Mouse (Mus musculus): ENCODE results near the gene Slmap.

GRCm38 (mm10) chr14:26528296-26528695 is 6.4 kb downstream of the Slmap start:
- TF ChIP-seq POLR2A (IDR thresholded peaks at IDR 0.05; ENCODE audit: low read depth, low read length), result no peak
- TF ChIP-seq CTCF (IDR thresholded peaks at IDR 0.05; ENCODE audit: borderline replicate concordance, insufficient read depth, low read length), result no peak

Measured in embryonic fibroblast, embryonic 13.5 days (primary cell).